Mouse (Mus musculus) liver, embryonic 11.5 days (tissue): Measurements from ENCODE around the gene Flcn. TPM values are rescaled to one million over a fixed set of nuclear protein-coding genes. Genes with fewer than 3 reads are reported as not detected.

Source experiments
- ATAC-seq: fragments of 200-750 bp; cut with Nextera tagmentation; replicated peaks from 2 replicates; pipeline ENCODE4 v1.8.0; 2017; ENCODE audit warnings: moderate number of reproducible peaks, mild to moderate bottlenecking, moderate TSS enrichment, moderate library complexity; ENCODE audit not compliant: low FRiP score
- DNase-seq: peaks from one replicate; pipeline ENCODE4 v3.0.0-alpha.2; 2017; ENCODE audit warnings: low spot score
- H3K27ac ChIP-seq: fragments of 300-500 bp; sonication (generic); 2 replicates; pipeline ENCODE4 v1.5.1; 2014; ENCODE audit warnings: mild to moderate bottlenecking, low read depth, low read length, control low read depth
- H3K27me3 ChIP-seq: fragments of 300-500 bp; sonication (generic); replicated peaks from 2 replicates; pipeline ENCODE4 v1.6.1; 2014; ENCODE audit warnings: low read length, mixed read lengths; ENCODE audit not compliant: control insufficient read depth, insufficient read depth
- H3K36me3 ChIP-seq: fragments of 300-500 bp; sonication (generic); 2 replicates; pipeline ENCODE4 v1.6.1; 2014; ENCODE audit warnings: mild to moderate bottlenecking, low read length, moderate library complexity, mixed read lengths; ENCODE audit not compliant: control insufficient read depth, insufficient read depth
- H3K4me1 ChIP-seq: fragments of 300-500 bp; sonication (generic); replicated peaks from 2 replicates; pipeline ENCODE4 v1.6.1; 2014; ENCODE audit warnings: low read length, mixed read lengths; ENCODE audit not compliant: control insufficient read depth, insufficient read depth
- H3K4me2 ChIP-seq: fragments of 300-500 bp; sonication (generic); 2 replicates; pipeline ENCODE4 v1.6.1; 2014; ENCODE audit warnings: mild to moderate bottlenecking, control low read depth, moderate library complexity
- H3K4me3 ChIP-seq: fragments of 300-500 bp; sonication (generic); 2 replicates; pipeline ENCODE4 v1.5.1; 2014; ENCODE audit warnings: low read depth, low read length, control low read depth
- H3K9ac ChIP-seq: fragments of 300-500 bp; sonication (generic); 2 replicates; pipeline ENCODE4 v1.6.1; 2014; ENCODE audit warnings: low read depth, low read length, control low read depth
- H3K9me3 ChIP-seq: fragments of 300-500 bp; sonication (generic); 2 replicates; pipeline ENCODE4 v1.6.1; 2016; ENCODE audit warnings: low read length, inconsistent platforms, mixed read lengths; ENCODE audit not compliant: control insufficient read depth
- WGBS: fragments of 180-500 bp; shearing (Covaris S2); extraction: QIAGEN DNeasy Blood & Tissue Kit; methylation state at CpG from one replicate; pipeline ENCODE4 v1.1.7; 2014; 5-methylcytosine and 5-hydroxymethylcytosine counted together
- polyA plus RNA-seq: library from polyadenylated mRNA; unstranded; fragments of >200 nt; fragmentation: Nextera tagmentation; extraction: Ambion mirVana; gene quantifications from 2 replicates; pipeline ENCODE4 v1.2.1, GENCODE M21; 2014

Flcn gene
- polyA plus RNA-seq, 1 experiment from 2014 or later: 33.1 TPM

DNA sequence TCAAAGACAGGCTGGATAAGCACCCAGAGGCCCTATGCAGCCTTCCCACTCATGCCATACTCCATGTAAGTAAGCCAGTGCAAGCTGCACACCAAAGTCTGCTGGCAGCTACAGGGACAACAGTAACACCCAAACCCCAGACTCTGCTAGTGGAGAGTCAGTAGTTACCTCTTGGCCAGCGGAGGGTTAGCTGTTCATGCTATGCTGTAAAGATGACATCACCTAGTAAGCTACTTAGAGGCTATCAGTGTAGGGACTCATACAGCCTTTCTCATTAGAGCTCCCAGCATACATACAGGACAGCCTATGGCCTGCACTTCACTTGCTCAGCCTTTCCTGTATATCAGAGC is 31.0 kb downstream of the Flcn start:
- ATAC-seq: 0 out of 2 replicates have a peak, but pooled peaks have one; percentile 20
- WGBS: 82% methylated on average over 1 of the region's 1 CpGs
- H3K36me3 ChIP-seq: peaks cover 9% of the 10 kb centered on the region

DNA sequence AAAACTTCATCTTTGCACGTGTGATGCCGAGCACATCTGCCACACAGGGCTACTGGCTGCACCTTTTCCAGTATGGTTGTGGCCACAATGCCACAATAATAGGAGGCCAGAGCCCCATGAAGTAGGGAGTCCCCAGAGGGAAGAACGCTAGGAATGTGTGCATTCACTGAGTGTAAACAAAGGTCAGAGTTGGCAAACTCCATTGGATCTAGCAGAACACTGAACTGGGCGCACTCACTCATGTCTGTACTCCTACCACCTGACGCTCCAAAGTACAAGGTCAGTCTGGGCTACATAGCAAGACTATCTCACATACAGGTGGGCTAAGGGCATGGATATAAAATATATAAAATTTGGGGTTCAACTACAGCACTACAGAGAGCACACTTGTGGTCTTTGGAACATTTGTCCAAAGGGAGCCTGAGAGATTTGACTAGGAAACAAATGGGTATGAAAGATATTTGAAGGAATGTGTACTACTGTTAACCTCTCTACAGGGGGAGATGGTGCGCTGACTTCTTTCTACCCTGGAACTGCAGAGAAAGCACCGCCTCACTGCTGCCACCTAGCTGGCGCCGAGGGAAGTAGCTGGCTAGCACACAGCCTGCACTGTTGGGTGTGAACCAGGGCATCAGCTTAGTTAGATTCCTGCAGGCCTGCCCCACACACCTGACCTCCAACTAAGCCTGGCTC is 31.5 kb downstream of the Flcn start:
- no peak overlapping the region for H3K4me2 ChIP-seq
- DNase-seq (peak; percentile 72), ATAC-seq (peak; percentile 80)
- H3K9me3 ChIP-seq: no peaks in the 10 kb centered on the region
- H3K27me3 ChIP-seq: no peaks in the 10 kb centered on the region
- no peak overlapping the region for H3K4me3 ChIP-seq
- H3K4me1 ChIP-seq: no peaks in the 10 kb centered on the region
- H3K36me3 ChIP-seq: peaks cover 12% of the 10 kb centered on the region
- no peak overlapping the region for H3K27ac ChIP-seq
- 52% methylated on average over 9 of the region's 9 CpGs for WGBS
- no peak overlapping the region for H3K9ac ChIP-seq

More for the DNA sequence above, 31.0 kb downstream of the Flcn start:
- H3K4me2 ChIP-seq: no peak overlapping the region
- H3K9me3 ChIP-seq: no peaks in the 10 kb centered on the region
- no peak overlapping the region for H3K4me3 ChIP-seq
- H3K27me3 ChIP-seq: no peaks in the 10 kb centered on the region
- no peak overlapping the region for H3K9ac ChIP-seq
- H3K27ac ChIP-seq: no peak overlapping the region
- no peak for DNase-seq
- no peaks in the 10 kb centered on the region for H3K4me1 ChIP-seq

DNA sequence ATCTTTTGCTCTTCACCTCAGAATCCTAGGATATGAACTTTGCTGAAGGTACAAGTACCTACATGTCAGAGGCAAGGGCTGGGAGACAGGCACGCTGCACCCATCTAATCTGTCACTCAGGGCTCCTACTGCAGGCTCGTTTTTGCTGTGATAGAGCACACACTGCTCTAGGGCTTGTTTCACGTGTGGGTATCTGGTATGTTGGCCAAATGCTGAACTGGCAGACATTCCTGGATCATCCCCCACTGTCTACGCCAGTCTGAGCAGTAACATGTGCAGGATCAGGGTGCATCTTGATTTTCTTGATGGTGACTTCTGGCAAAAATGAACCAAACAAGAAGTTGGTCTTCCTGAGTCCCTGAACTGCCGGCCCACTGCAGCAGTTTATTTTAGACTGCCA is 32.6 kb downstream of the Flcn start:
- DNase-seq (no peak), ATAC-seq (no peak)
- no peaks in the 10 kb centered on the region for H3K27me3 ChIP-seq
- no peak overlapping the region for H3K4me3 ChIP-seq
- H3K9me3 ChIP-seq: no peaks in the 10 kb centered on the region
- H3K9ac ChIP-seq: no peak overlapping the region
- 87% methylated on average over 5 of the region's 5 CpGs for WGBS
- H3K27ac ChIP-seq: no peak overlapping the region
- H3K4me2 ChIP-seq: no peak overlapping the region
- no peaks in the 10 kb centered on the region for H3K4me1 ChIP-seq
- H3K36me3 ChIP-seq: peaks cover 16% of the 10 kb centered on the region

DNA sequence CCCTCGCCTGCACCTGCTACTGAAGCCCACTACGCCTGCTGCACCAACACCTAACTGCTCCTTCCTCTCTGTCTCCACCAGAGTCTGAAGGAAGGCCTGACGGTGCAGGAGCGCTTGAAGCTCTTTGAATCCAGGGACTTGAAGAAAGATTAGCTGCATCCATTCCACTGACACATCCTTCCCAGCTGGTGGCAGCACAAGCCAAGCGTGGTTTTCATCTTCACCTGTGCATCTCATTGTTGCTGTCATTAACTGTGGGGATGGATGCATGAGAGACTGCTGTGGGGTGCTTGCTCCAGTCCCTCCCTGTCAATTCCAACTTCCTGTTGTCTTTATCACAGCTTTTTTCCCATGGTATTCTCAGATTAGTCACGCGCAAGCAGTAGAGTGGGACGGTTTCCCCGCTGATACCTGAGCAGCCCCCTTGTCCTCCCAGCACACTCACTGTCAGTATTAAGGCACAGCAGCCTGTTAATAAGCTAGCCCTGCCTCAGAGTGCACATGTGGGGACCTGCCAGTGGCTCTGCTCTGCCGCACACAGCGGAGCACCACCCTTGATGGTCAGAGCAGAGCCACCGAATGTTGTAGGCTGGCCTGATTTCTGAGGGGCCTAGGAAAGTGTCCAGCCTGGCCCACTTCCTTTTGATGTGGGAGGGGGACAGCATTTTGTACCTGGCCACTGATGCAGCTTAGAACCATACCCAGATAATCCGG is 34.2 kb downstream of the Flcn start:
- no peaks in the 10 kb centered on the region for H3K9me3 ChIP-seq
- H3K27me3 ChIP-seq: no peaks in the 10 kb centered on the region
- WGBS: 90% methylated on average over 13 of the region's 13 CpGs
- no peak overlapping the region for H3K4me3 ChIP-seq
- DNase-seq (no peak), ATAC-seq (no peak)
- H3K36me3 ChIP-seq: peaks cover 31% of the 10 kb centered on the region
- H3K27ac ChIP-seq: no peak overlapping the region
- H3K9ac ChIP-seq: no peak overlapping the region
- H3K4me2 ChIP-seq: no peak overlapping the region
- H3K4me1 ChIP-seq: no peaks in the 10 kb centered on the region

DNA sequence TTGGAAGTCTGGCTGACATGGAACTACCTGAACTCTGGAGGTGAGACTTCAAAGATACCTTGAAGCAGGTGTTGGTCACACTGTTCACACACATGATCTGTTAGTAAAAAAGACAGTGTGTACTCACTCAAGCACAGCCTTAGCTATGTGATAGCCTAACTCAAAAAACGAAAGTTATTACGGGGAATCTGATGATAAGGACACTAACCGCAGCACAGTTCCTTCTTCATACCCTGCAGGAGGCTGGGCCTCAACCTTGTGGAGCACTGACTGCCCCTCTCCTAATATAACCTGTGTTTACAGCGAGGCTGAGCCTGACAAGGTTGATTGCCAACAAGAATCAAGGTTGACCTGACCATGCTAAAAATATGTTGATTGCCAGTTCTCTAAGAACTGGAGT is 35.3 kb downstream of the Flcn start:
- Histone ChIP-seq H3K4me2 (no peak overlapping the region), H3K4me1 (no peaks in the 10 kb centered on the region), H3K36me3 (peaks cover 34% of the 10 kb centered on the region), H3K27me3 (no peaks in the 10 kb centered on the region), H3K9ac (no peak overlapping the region), H3K9me3 (no peaks in the 10 kb centered on the region), H3K27ac (no peak overlapping the region), H3K4me3 (no peak overlapping the region)
- ATAC-seq (no peak), DNase-seq (no peak)
- 76% methylated on average over 4 of the region's 4 CpGs for WGBS

DNA sequence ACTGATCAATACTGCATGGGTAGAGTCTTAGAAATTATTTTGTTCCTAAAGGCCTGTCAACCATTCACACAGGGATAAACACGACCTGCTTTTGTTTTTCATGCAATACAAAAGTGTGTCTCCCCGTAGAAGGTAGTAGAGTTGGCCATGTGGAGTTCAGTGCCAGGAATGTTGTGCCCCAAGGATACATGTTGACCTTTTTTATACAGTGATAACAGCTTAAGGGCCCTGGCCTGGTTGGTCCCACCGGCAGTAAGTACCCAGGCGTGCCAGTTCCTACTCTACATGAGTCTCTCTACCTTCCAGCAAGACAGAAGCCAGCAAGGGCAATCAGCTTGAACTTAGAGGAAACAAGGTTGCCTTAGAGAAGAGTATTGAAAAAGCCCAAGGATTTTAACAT is 36.9 kb downstream of the Flcn start:
- H3K4me2 ChIP-seq: no peak overlapping the region
- H3K9ac ChIP-seq: no peak overlapping the region
- no peak overlapping the region for H3K4me3 ChIP-seq
- no peak overlapping the region for H3K27ac ChIP-seq
- no peaks in the 10 kb centered on the region for H3K27me3 ChIP-seq
- no peaks in the 10 kb centered on the region for H3K9me3 ChIP-seq
- H3K4me1 ChIP-seq: no peaks in the 10 kb centered on the region
- H3K36me3 ChIP-seq: peaks cover 37% of the 10 kb centered on the region
- no peak for ATAC-seq
- no peak for DNase-seq
- WGBS: 87% methylated on average over 4 of the region's 4 CpGs

DNA sequence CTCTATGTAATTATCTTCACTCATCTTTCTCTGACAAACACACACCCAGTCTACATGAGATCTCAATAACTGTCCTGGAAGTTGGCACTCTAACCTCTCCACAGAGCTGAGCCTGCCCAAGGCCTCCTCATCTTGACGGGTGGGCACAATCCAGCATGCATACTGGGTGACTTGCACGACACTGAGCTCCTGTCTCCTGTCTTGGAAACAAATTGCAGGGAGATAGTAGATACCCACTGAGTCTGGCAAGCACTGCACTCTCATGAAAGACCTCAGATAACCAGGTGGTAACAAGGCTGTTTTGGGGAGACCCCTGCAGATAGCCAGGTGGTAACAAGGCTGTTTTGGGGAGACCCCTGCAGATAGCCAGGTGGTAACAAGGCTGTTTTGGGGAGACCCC is 37.5 kb downstream of the Flcn start:
- no peak for DNase-seq
- H3K4me3 ChIP-seq: no peak overlapping the region
- no peaks in the 10 kb centered on the region for H3K9me3 ChIP-seq
- 88% methylated on average over 2 of the region's 2 CpGs for WGBS
- no peak overlapping the region for H3K9ac ChIP-seq
- no peak for ATAC-seq
- no peak overlapping the region for H3K4me2 ChIP-seq
- H3K36me3 ChIP-seq: peaks cover 35% of the 10 kb centered on the region
- H3K27ac ChIP-seq: no peak overlapping the region; the same call in 1 of the 2 replicates
- H3K27me3 ChIP-seq: no peaks in the 10 kb centered on the region
- no peaks in the 10 kb centered on the region for H3K4me1 ChIP-seq

DNA sequence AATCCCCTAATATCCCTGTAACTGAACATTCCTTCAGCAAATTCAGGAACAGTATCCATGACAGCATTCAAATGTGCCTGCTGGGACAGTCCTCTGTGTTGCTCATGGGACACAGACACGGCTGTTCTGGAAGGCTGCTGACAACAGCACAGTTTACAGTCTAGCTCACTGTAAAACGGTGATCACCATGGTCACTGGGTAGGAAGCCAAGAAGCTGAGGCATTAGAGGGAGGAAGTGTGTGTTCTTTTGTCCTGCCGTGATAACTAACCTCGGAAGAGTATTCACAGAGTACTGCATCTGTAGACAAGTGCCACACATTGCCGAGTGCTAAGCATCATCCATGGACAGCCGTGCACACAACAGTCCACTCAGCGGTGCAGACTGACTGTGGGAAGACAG is 39.1 kb downstream of the Flcn start:
- H3K27ac ChIP-seq: no peak overlapping the region

DNA sequence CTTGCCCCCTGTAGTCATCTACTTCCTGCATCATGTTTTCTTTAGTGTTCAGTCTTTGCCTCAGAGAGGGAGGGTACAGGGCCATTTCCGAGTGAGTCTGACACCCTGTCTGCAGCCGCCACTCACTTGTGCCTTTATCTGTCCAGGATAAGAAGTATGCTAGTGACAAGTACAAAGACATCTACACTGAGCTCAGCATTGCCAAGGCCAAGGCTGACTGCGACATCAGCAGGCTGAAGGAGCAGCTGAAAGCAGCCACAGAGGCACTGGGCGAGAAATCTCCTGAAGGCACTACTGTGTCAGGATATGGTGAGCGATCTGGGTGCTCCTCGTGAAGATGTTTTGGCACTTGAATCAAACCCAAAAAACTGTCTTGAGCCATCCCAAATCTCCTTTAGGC is 40.1 kb downstream of the Flcn start:
- Histone ChIP-seq H3K36me3 (peaks cover 39% of the 10 kb centered on the region), H3K4me1 (no peaks in the 10 kb centered on the region), H3K9ac (no peak overlapping the region), H3K4me3 (no peak overlapping the region), H3K9me3 (no peaks in the 10 kb centered on the region), H3K4me2 (no peak overlapping the region), H3K27me3 (no peaks in the 10 kb centered on the region), H3K27ac (no peak overlapping the region)
- no peak for DNase-seq
- 75% methylated on average over 6 of the region's 6 CpGs for WGBS
- no peak for ATAC-seq

More for the DNA sequence above, 39.1 kb downstream of the Flcn start:
- no peaks in the 10 kb centered on the region for H3K9me3 ChIP-seq
- ATAC-seq (no peak), DNase-seq (no peak)
- H3K9ac ChIP-seq: no peak overlapping the region
- H3K4me2 ChIP-seq: no peak overlapping the region
- H3K4me1 ChIP-seq: no peaks in the 10 kb centered on the region
- H3K36me3 ChIP-seq: peaks cover 36% of the 10 kb centered on the region
- WGBS: 61% methylated on average over 7 of the region's 7 CpGs
- no peaks in the 10 kb centered on the region for H3K27me3 ChIP-seq
- H3K4me3 ChIP-seq: no peak overlapping the region
